Mouse (Mus musculus) hindbrain, postnatal 0 days (tissue): ENCODE results near the gene Smarca2. TPM values are rescaled to one million over a fixed set of nuclear protein-coding genes. Genes with fewer than 3 reads are reported as not detected.

ENCODE experiments used
- ATAC-seq: fragments of 200-750 bp; cut with Nextera tagmentation; 2 replicates; pipeline ENCODE4 v1.8.0; 2017; ENCODE audit warnings: mild to moderate bottlenecking, moderate TSS enrichment, moderate library complexity
- DNase-seq: peaks from one replicate; pipeline ENCODE4 v3.0.0-alpha.2; 2015; ENCODE audit warnings: low spot score
- H3K27ac ChIP-seq: fragments of 300-500 bp; sonication (generic); 2 replicates; pipeline ENCODE4 v1.5.1; 2014; ENCODE audit warnings: mild to moderate bottlenecking
- H3K27me3 ChIP-seq: fragments of 300-500 bp; sonication (generic); 2 replicates; pipeline ENCODE4 v1.6.1; 2014; ENCODE audit warnings: low read length, mixed read lengths; ENCODE audit not compliant: insufficient read depth
- H3K36me3 ChIP-seq: fragments of 300-500 bp; sonication (generic); 2 replicates; pipeline ENCODE4 v1.6.1; 2014; ENCODE audit warnings: low read length, mixed read lengths; ENCODE audit not compliant: insufficient read depth
- H3K4me1 ChIP-seq: fragments of 300-500 bp; sonication (generic); 2 replicates; pipeline ENCODE4 v1.6.1; 2014; ENCODE audit warnings: antibody characterized with exemption, low read length, mixed read lengths; ENCODE audit not compliant: insufficient read depth
- H3K4me2 ChIP-seq: fragments of 300-500 bp; sonication (generic); 2 replicates; pipeline ENCODE4 v1.6.1; 2014; ENCODE audit warnings: low read depth, mild to moderate bottlenecking, low read length, moderate library complexity, mixed read lengths
- H3K4me3 ChIP-seq: fragments of 300-500 bp; sonication (generic); 2 replicates; pipeline ENCODE4 v1.5.1; 2014; ENCODE audit warnings: low read length
- H3K9ac ChIP-seq: fragments of 300-500 bp; sonication (generic); replicated peaks from 2 replicates; pipeline ENCODE4 v1.6.1; 2014; ENCODE audit warnings: mild to moderate bottlenecking, low read length, moderate library complexity, mixed read lengths
- H3K9me3 ChIP-seq: fragments of 300-500 bp; sonication (generic); 2 replicates; pipeline ENCODE4 v1.6.1; 2016; ENCODE audit warnings: low read length, mixed read lengths
- CTCF ChIP-seq: IDR thresholded peaks from 2 replicates; pipeline ENCODE4 v1.5.1; 2016; ENCODE audit warnings: antibody characterized with exemption, control low read depth, low read depth
- WGBS: fragments of 180-500 bp; shearing (Covaris S2); extraction: QIAGEN DNeasy Blood & Tissue Kit; methylation state at CpG from one replicate; pipeline ENCODE4 v1.1.7; 2014; 5-methylcytosine and 5-hydroxymethylcytosine counted together
- polyA plus RNA-seq: library from polyadenylated mRNA; unstranded; fragments of >200 nt; fragmentation: Nextera tagmentation; extraction: Ambion mirVana; gene quantifications from 2 replicates; pipeline ENCODE4 v1.2.1, GENCODE M21; 2015
- total RNA-seq: library from RNA; depleted of rRNA; stranded (reverse); fragments of >200 nt; gene quantifications from 2 replicates; pipeline ENCODE4 v1.2.3, GENCODE M21; 2014

Smarca2 gene
- total and polyA plus RNA-seq, 2 experiments from 2014 or later = 82.0 to 87.7 TPM

GRCm38 (mm10) chr19:26747571-26748539 lies 143.0 kb downstream of the Smarca2 start:
- Histone ChIP-seq H3K27me3 (no peaks in the 10 kb centered on the region), H3K27ac (peak overlapping the region; percentile 95), H3K36me3 (no peaks in the 10 kb centered on the region), H3K4me2 (peak overlapping the region; percentile 67), H3K4me3 (peak overlapping the region; percentile 43), H3K4me1 (peaks cover 12% of the 10 kb centered on the region), H3K9me3 (no peaks in the 10 kb centered on the region), H3K9ac (peak overlapping the region; percentile 58)
- peak; percentile 64 for TF ChIP-seq CTCF
- ATAC-seq = peak; percentile 90
- under 1% methylated on average over 36 of the region's 36 CpGs for WGBS
- peak; percentile 91 for DNase-seq

- ATAC-seq (no peak), DNase-seq (peak; percentile 58)
- Histone ChIP-seq H3K36me3 (no peaks in the 10 kb centered on the region), H3K9ac (peak overlapping the region; percentile 58), H3K4me1 (peaks cover 12% of the 10 kb centered on the region), H3K4me3 (peak overlapping the region; percentile 43), H3K9me3 (no peaks in the 10 kb centered on the region), H3K27ac (peak overlapping the region; percentile 95), H3K4me2 (peak overlapping the region; percentile 67), H3K27me3 (no peaks in the 10 kb centered on the region)
- TF ChIP-seq CTCF = no peak
- WGBS = 0% methylated on average over 6 of the region's 6 CpGs
Observed at GRCm38 (mm10) chr19:26748676-26749075, 143.8 kb downstream of the Smarca2 start.

GRCm38 (mm10) chr19:26749427-26750137 lies 144.7 kb downstream of the Smarca2 start:
- Histone ChIP-seq H3K4me3 (peak overlapping the region; percentile 30), H3K27ac (peak overlapping the region; percentile 95), H3K27me3 (no peaks in the 10 kb centered on the region), H3K9ac (peak overlapping the region; percentile 58), H3K4me2 (peak overlapping the region; percentile 67), H3K36me3 (no peaks in the 10 kb centered on the region), H3K4me1 (peaks cover 12% of the 10 kb centered on the region), H3K9me3 (no peaks in the 10 kb centered on the region)
- peak; percentile 59 for DNase-seq
- ATAC-seq = no peak
- no peak for TF ChIP-seq CTCF
- 12% methylated on average over 11 of the region's 11 CpGs for WGBS

- Histone ChIP-seq H3K4me2 (no peak overlapping the region), H3K4me1 (no peaks in the 10 kb centered on the region; the same call in 1 of the 2 replicates)
Observed at GRCm38 (mm10) chr19:26752611-26753163, 147.8 kb downstream of the Smarca2 start.

GRCm38 (mm10) chr19:26753266-26753872 lies 148.5 kb downstream of the Smarca2 start:
- Histone ChIP-seq H3K4me1 (no peaks in the 10 kb centered on the region; the same call in 1 of the 2 replicates), H3K27ac (no peak overlapping the region), H3K4me2 (no peak overlapping the region), H3K9ac (no peak overlapping the region), H3K27me3 (no peaks in the 10 kb centered on the region), H3K4me3 (no peak overlapping the region), H3K36me3 (no peaks in the 10 kb centered on the region), H3K9me3 (no peaks in the 10 kb centered on the region)
- ATAC-seq (no peak), DNase-seq (no peak)
- WGBS = 66% methylated on average over 7 of the region's 7 CpGs
- TF ChIP-seq CTCF = no peak

More at GRCm38 (mm10) chr19:26752611-26753163, 147.8 kb downstream of the Smarca2 start:
- no peak for DNase-seq
- Histone ChIP-seq H3K27ac (no peak overlapping the region), H3K4me3 (no peak overlapping the region), H3K27me3 (no peaks in the 10 kb centered on the region), H3K9me3 (no peaks in the 10 kb centered on the region), H3K9ac (no peak overlapping the region), H3K36me3 (no peaks in the 10 kb centered on the region)
- no peak for TF ChIP-seq CTCF
- WGBS = 81% methylated on average over 15 of the region's 15 CpGs
- no peak for ATAC-seq
